Mouse (Mus musculus) cerebellum, adult 2 months (tissue): ENCODE results near the gene Gm21094. TPM values are rescaled to one million over a fixed set of nuclear protein-coding genes. Genes with fewer than 3 reads are reported as not detected.
"Not testable (repeated sequence)": the region's sequence is repeated elsewhere in the genome, so short reads cannot be mapped to it uniquely, and the experiment has no call there.

ENCODE experiments used
- DNase-seq, 2 experiments: peaks; one replicate each; pipeline ENCODE4 v3.0.0; 2021
- H3K27ac ChIP-seq: fragments of 200-500 bp; 2 replicates; pipeline ENCODE4 v1.5.1; 2012; ENCODE audit warnings: low read length, control low read depth, inconsistent platforms; ENCODE audit not compliant: insufficient read depth
- H3K27me3 ChIP-seq: fragments of 200-500 bp; 2 replicates; pipeline ENCODE4 v1.6.1; 2012; ENCODE audit warnings: inconsistent platforms, mild to moderate bottlenecking, low read length, moderate library complexity; ENCODE audit not compliant: control insufficient read depth, insufficient read depth
- H3K4me1 ChIP-seq: fragments of 200-500 bp; 2 replicates; pipeline ENCODE4 v1.6.1; 2011; ENCODE audit warnings: low read length; ENCODE audit not compliant: control insufficient read depth, insufficient read depth
- H3K4me3 ChIP-seq: fragments of 200-500 bp; replicated peaks from 2 replicates; pipeline ENCODE3; 2011; ENCODE audit warnings: mild to moderate bottlenecking, low read depth, low read length, control low read depth; ENCODE audit not compliant: insufficient read depth
- WGBS: fragments of 180-500 bp; shearing (Covaris S2); methylation state at CpG from one replicate; pipeline ENCODE4 v1.1.7; 2018; 5-methylcytosine and 5-hydroxymethylcytosine counted together
- polyA plus RNA-seq: library from polyadenylated mRNA; depleted of rRNA; stranded (reverse); fragments of >200 nt; gene quantifications from 2 replicates; pipeline ENCODE4 v1.2.3, GENCODE M21; 2012; rRNA removed

Gene Gm21094
- not detected in 2 replicates for polyA plus RNA-seq

DNA sequence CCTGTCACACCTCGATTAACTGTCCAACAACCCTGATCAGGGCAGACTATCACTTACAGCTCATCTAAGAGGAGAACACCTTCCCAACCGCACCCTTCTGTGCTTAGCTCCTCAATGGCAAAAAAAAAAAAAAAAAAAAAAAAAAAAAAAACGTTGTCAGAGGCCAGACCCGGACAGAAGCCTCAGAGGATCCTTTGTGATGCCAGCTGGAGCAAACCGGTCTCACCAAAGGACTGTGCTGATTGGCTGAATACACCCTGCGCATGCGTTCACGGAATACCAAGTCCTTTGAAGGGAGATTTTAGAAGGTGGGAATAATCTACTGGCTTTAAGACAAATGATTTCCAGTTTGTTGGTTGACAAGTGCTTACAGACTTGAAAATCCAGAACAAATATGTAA is at the start of gene Gm21094:
Gene Gm21094 (minus strand): TSS at position 101 of the 400 bp plus-strand sequence.
- H3K27me3 ChIP-seq, H3K27ac ChIP-seq, DNase-seq, H3K4me1 ChIP-seq, H3K4me3 ChIP-seq: not testable (repeated sequence)
- WGBS: no CpG with 5 or more reads among the region's 8 CpGs
